Mouse (Mus musculus): ENCODE measurements at regions not wholly inside any gene's neighbourhood (a gene's known extent, or its start where the extent isn't known, plus 50 kb on each side); places are given as distances from the start of the nearest gene placed in this dataset.

DNA sequence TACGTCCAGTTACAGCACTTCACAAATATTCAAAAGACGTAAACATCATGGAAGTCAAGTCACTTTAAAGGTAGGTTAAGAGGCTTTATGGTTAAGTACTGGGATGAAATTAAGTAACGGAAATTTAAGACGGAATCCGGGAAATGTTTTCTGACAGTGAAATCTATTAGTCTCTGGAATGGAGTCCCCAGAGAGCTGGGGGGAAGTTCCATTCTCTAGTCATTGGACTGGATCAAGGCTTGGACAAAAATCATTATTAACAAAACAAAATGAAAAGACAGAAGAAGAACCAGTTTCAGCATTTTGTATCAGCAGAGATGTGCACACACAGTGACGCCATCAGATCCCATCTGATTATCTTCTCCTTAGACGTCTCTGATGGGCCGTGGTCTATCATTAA, 337.8 kb upstream of the Pmfbp1 start:
- no peak for TF ChIP-seq CTCF (IDR thresholded peaks at IDR 0.05; ENCODE audit: borderline replicate concordance, insufficient read depth, low read length)
- no peak for TF ChIP-seq POLR2A (IDR thresholded peaks at IDR 0.05; ENCODE audit: low read depth, low read length)
